Mouse (Mus musculus): ENCODE results near the gene Tef.
A peak's percentile ranks its signal among the peaks of the same experiment; 100 is the strongest.

Tef gene

GRCm38 (mm10) chr15:81829208-81829580 lies 27.0 kb downstream of the Tef start:
- no peak for DNase-seq

- DNase-seq, result no peak
These were observed 28.3 kb downstream of the Tef start for GRCm38 (mm10) chr15:81830530-81830929.

- DNase-seq, result peak; percentile 93 to 95
These were observed 29.1 kb downstream of the Tef start for GRCm38 (mm10) chr15:81831136-81831825.

GRCm38 (mm10) chr15:81832219-81832618 lies 30.0 kb downstream of the Tef start:
- peak in 1 of 2 experiments; percentile 53 for DNase-seq

GRCm38 (mm10) chr15:81833481-81833880 lies 31.3 kb downstream of the Tef start:
- DNase-seq, result no peak

- DNase-seq, result peak; percentile 61 to 66
These were observed 32.1 kb downstream of the Tef start for GRCm38 (mm10) chr15:81834171-81834841.

GRCm38 (mm10) chr15:81835007-81835880 lies 33.0 kb downstream of the Tef start:
- DNase-seq, result no peak

- DNase-seq, result peak; percentile 79 to 80
These were observed 34.1 kb downstream of the Tef start for GRCm38 (mm10) chr15:81836124-81836821.

GRCm38 (mm10) chr15:81836966-81837920 lies 35.0 kb downstream of the Tef start:
- no peak for DNase-seq

- DNase-seq, result peak; percentile 36 to 43
These were observed 36.5 kb downstream of the Tef start for GRCm38 (mm10) chr15:81838554-81839235.

- peak; percentile 97 to 98 for DNase-seq
These were observed 37.4 kb downstream of the Tef start for GRCm38 (mm10) chr15:81839634-81840033.

- DNase-seq, result no peak
These were observed 38.1 kb downstream of the Tef start for GRCm38 (mm10) chr15:81840306-81840705.

GRCm38 (mm10) chr15:81842275-81842674 lies 40.1 kb downstream of the Tef start:
- no peak for DNase-seq

- DNase-seq, result no peak
These were observed 42.9 kb downstream of the Tef start for GRCm38 (mm10) chr15:81845033-81845625.

- DNase-seq, result no peak
These were observed 43.5 kb downstream of the Tef start for GRCm38 (mm10) chr15:81845724-81846123.

- no peak for DNase-seq
These were observed 44.5 kb downstream of the Tef start for GRCm38 (mm10) chr15:81846755-81847154.

GRCm38 (mm10) chr15:81847161-81847560 lies 44.9 kb downstream of the Tef start:
- no peak for DNase-seq

GRCm38 (mm10) chr15:81847861-81848260 lies 45.6 kb downstream of the Tef start:
- DNase-seq, result no peak

- peak; percentile 63 to 77 for DNase-seq
These were observed 46.1 kb downstream of the Tef start for GRCm38 (mm10) chr15:81848301-81848700.

GRCm38 (mm10) chr15:81849104-81849503 lies 46.9 kb downstream of the Tef start:
- DNase-seq, result peak in 1 of 2 experiments; percentile 51

GRCm38 (mm10) chr15:81850718-81851117 lies 48.5 kb downstream of the Tef start:
- no peak for DNase-seq

Measured in cerebellum, postnatal 14 days (tissue).